Mouse (Mus musculus): ENCODE results near the gene Gpc5.

Gene Gpc5

GRCm38 (mm10) chr14:115477360-115477759 lies 385.3 kb downstream of the Gpc5 start:
- DNase-seq (ENCODE audit: extremely low read depth, low read depth, low spot score) = no peak

DNA sequence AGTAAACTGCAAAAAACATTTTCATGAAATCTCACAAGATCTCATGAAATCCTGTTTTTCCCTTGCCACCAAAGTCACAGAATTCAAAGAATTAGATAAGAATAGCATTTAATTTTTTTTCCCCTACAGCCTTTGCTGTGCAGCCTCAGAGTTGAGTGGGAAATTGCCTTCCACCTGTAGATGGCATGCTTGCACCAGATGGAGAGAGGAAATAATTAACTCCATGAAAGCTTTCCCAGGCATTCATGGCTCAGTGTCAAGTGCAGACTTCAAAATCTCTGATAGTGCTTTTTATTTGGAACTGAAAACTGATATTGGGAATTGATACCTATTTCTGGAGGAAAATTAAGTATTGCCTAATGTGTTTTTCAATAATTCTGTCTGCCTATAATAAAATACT lies 393.1 kb downstream of the Gpc5 start:
- no peak for DNase-seq (ENCODE audit: extremely low read depth, low read depth, low spot score)

GRCm38 (mm10) chr14:115500794-115501193 lies 408.8 kb downstream of the Gpc5 start:
- DNase-seq (ENCODE audit: extremely low read depth, low read depth, low spot score) = no peak

- no peak for DNase-seq (ENCODE audit: extremely low read depth, low read depth, low spot score)
Measured at GRCm38 (mm10) chr14:115546516-115547282, 454.7 kb downstream of the Gpc5 start.

- DNase-seq (ENCODE audit: extremely low read depth, low read depth, low spot score) = no peak
Measured at GRCm38 (mm10) chr14:115551996-115552395, 460.0 kb downstream of the Gpc5 start.

DNA sequence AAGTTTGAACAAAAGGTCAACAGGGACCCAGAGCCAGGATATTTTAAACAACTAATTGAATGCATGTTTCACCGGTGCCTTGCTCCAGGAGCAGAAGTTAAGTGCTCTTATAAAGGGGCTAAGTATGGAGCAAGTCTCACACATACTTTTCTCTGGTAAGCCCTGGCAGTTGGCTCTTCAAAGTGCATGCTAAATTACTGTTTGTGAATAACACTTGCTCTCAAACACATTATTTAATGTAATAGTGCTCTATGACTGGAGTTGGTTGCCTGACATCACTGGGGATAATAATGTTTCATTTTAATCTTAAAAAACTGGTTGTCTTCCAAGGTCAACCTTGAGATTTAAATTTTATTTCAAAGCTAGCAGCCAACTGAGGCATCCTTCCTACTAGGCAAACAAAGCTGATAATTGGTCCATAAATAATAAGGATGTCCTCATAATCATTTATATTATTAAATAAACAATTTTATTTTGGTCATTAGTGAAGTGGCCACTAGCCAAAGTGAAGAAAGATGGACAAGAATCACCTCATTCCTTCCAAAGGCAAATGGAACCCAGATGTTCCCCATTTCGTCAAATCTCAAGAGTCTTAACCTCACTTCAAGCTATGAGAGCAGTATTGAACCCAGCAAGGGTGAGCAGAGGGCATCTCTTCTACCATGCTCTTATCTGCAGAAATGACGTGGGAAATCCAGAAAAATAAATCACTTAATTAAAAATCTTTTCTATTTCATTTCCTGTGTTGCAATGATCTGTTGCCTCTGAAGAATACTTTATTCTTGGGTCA lies 488.6 kb downstream of the Gpc5 start:
- no peak for DNase-seq (ENCODE audit: extremely low read depth, low read depth, low spot score)

DNA sequence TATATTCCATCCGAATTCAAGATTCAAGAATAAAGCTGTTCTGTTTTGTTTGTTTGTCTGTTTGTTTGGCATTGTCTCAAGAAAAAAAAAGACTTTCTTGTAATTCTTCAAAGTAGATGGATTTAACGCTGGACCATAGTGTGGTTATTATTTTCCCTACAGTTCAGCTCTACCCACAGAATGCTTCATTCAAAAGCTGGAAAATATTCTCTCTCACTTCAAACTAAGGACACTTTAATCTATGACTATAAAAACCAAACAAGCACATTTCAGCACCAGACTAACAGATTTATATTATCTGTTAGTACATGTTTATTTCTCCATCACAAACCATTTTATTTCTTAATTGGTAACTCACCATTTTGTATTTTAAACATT lies 489.2 kb downstream of the Gpc5 start:
- no peak for DNase-seq (ENCODE audit: extremely low read depth, low read depth, low spot score)

- no peak for DNase-seq (ENCODE audit: extremely low read depth, low read depth, low spot score)
Measured at GRCm38 (mm10) chr14:115600259-115601029, 508.4 kb downstream of the Gpc5 start.

- no peak for DNase-seq (ENCODE audit: extremely low read depth, low read depth, low spot score)
Measured at GRCm38 (mm10) chr14:115614154-115614553, 522.1 kb downstream of the Gpc5 start.

DNA sequence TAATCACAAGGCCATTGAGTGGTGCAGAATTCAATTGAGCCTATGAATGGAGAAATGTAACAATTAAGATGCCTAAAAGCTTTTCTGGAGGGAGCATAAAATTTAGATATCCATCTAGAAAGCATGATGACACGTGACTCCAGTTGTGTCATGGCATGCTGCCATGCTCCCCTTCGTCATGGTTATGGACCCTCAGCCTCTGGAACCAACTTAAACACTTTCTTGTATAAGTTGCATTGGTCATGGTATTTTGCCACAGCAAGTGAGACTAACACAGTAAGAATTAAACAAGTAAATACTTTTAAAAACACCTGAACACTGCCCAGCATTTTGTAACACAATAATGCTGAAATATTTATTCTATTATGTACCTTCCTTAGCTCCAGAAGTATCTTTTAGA lies 524.3 kb downstream of the Gpc5 start:
- no peak for DNase-seq (ENCODE audit: extremely low read depth, low read depth, low spot score)

DNA sequence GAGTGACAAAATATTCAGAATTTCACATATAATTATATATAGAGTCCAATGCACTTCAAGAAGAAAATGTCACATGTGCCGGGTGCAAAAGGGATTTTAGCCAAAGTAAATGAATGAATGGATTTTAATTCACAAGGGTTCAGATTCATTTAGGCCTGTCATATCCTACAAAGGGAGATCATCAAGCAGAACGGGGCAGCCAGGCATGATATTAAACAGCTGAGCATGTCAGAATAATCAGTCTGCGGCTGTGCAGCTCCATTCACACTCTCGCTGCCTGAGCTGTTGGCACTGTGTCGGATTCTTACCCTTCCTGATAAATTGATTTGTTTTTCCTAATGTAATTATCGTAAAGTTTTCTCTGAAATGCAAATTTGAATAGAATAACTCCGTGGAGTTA lies 524.8 kb downstream of the Gpc5 start:
- no peak for DNase-seq (ENCODE audit: extremely low read depth, low read depth, low spot score)

GRCm38 (mm10) chr14:115620473-115620872 lies 528.5 kb downstream of the Gpc5 start:
- DNase-seq (ENCODE audit: extremely low read depth, low read depth, low spot score) = no peak

GRCm38 (mm10) chr14:115631160-115631898 lies 539.3 kb downstream of the Gpc5 start:
- no peak for DNase-seq (ENCODE audit: extremely low read depth, low read depth, low spot score)

DNA sequence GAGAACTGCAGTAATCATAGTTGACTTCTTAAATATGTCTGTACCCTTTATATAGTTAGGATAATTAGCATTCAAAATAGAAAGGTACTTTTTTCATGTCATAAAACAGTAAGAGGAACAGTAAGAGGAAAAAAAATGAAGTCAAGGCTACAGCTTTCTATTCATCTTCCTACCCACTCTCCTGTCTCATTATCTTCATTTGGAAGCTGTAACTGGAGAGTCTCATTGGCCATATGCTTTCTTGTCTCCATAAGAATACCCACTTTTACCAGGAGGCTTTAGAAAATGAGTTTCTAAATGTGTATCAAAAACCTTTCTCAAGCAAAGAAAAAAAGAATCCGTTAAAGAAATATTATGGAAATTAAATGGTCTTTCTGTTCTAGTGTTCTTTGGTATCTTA lies 541.3 kb downstream of the Gpc5 start:
- DNase-seq (ENCODE audit: extremely low read depth, low read depth, low spot score) = no peak

GRCm38 (mm10) chr14:115679875-115680274 lies 587.9 kb downstream of the Gpc5 start:
- DNase-seq (ENCODE audit: extremely low read depth, low read depth, low spot score) = no peak

- no peak for DNase-seq (ENCODE audit: extremely low read depth, low read depth, low spot score)
Measured at GRCm38 (mm10) chr14:115746013-115746412, 654.0 kb downstream of the Gpc5 start.

DNA sequence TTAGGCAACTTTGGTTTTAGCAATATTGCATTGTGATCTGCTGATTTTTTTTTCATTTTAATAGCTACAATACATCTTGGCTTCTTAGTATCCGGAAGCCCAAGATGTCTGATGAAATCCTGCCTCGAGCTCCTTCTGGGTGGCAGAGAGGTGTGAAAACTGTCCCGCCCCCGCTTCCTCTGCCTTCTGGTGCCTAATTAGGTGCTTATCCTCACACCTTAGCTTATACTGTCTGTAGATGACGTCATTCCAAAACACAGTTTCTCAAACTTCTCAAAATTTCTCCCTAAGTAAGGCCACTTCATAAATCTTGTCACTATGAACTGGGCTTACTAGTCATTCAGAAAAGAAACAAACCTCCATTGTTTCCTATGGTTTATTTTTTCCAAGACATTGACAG lies 668.2 kb downstream of the Gpc5 start:
- DNase-seq (ENCODE audit: extremely low read depth, low read depth, low spot score) = no peak

DNA sequence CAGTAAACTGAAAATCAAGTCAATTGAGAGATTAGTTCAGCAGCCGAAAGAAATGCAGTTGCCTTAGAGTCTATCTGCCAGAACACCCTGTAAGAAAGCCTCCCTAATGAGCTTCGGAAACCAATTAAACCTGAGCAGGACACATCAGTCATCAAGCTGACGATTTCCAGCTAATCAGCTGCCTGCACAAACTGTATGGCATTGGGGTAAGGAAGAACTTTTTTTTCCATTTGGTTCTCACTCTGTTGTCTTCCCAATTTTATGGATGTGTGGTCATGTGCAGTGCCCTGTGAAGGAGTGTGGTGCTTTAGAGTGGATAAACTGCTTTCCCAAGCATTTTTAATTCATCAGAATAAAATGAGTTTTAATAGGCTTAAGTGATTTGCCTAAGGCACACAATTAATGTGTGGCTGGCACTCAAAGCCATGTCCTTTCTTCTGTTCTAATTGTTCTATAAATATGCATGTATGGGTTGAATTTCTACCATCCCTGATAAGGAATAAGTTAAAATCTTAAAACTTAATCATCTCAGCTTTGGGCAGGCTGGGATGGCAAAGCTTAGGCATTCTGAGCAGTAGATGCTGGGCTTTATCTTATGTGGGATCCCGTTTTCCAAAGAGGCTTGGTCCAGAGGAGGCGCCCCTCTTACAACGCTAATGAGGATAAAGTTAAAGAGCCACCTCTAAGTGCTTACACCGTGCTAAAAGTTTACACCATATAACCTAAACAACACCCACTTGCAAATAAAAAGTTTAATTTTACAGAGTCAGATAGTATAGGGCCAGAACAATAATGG lies 687.6 kb downstream of the Gpc5 start:
- DNase-seq (ENCODE audit: extremely low read depth, low read depth, low spot score) = no peak

DNA sequence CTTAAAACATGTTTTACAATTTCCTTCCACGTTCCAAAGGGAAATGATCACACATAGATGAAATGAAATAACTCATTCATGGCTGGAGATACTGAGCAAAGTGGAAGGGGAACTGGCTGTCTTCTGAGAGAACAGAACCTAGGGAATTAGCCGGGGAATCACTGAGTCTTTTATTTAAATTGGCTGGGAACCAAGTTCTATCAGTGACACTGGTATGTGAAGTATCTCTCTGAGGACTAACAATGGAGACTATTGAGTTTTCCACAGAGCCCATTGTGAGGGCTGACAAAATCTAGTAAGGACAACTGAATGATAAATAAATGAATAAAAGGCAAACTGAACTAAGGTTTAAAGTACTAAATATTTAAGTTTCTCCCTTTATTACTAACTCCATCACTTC lies 712.7 kb downstream of the Gpc5 start:
- no peak for DNase-seq (ENCODE audit: extremely low read depth, low read depth, low spot score)

GRCm38 (mm10) chr14:115819021-115819420 lies 727.0 kb downstream of the Gpc5 start:
- DNase-seq (ENCODE audit: extremely low read depth, low read depth, low spot score) = no peak

All from fat pad, adult 2 months (tissue).